Mouse (Mus musculus) Patski (cell line): Measurements from ENCODE around the gene Acap2. TPM values are rescaled to one million over a fixed set of nuclear protein-coding genes. Genes with fewer than 3 reads are reported as not detected.

Source experiments
- ATAC-seq: fragments of 100-300 bp; one replicate; pipeline ENCODE4 v1.8.0; 2021
- CTCF ChIA-PET: fragments of 350-600 bp; sonication (Branson Sonifier 250); formaldehyde crosslinking; loops from one replicate; lab custom pipeline; 2022; ENCODE audit warnings: inconsistent platforms; lab: Charles Lee
- POLR2A ChIA-PET: fragments of 350-600 bp; sonication (Branson Sonifier 250); formaldehyde crosslinking; loops from one replicate; lab custom pipeline; 2022; ENCODE audit warnings: antibody characterized with exemption, inconsistent platforms; lab: Charles Lee
- DNase-seq: peaks from one replicate; pipeline ENCODE4 v3.0.0-alpha.2; 2011; ENCODE audit warnings: low read depth, low spot score
- H3K27me3 ChIP-seq: fragments of 371-371 bp; one replicate; pipeline ENCODE4 v1.5.1; 2021
- CTCF ChIP-seq: fragments of 100-300 bp; IDR thresholded peaks from one replicate; pipeline ENCODE4 v1.5.1; 2021
- in situ Hi-C: fragments of 300-500 bp; cut with MboI; formaldehyde crosslinking; loops from 3 replicates; pipeline ENCODE4 v1.11.1; 2018; ENCODE audit warnings: low pct_unique_long_range_greater_than_20kb, mixed read lengths
- polyA plus RNA-seq: library from polyadenylated mRNA; unstranded; gene quantifications from one replicate; pipeline ENCODE4 v1.2.3, GENCODE M21; 2021

Acap2 gene
- polyA plus RNA-seq, 1 experiment from 2014 or later: 38.4 TPM

DNA sequence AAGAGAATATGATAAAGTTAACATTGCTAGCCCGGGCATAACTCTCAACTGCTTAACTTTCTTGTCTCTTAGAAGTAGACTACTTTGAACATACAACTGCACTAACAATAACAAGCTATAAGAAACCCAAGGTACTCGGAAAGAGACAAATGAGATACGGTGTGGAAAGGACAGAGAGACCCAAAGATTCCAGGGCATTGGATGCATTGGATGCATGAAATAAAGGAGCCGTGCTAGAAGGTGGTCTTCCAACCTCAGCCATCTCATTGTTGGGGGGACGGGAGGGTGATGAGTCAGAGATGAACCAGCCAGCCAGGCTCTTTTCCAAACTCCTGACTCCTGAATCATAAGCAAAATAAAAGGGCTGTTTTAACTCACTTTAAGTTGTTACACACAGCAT lies 11.8 kb downstream of the Acap2 start:
- no peak for ATAC-seq
- in situ Hi-C loops: no loop called here
- POLR2A ChIA-PET: interaction anchor here (0.5 kb wide), 1 partner anchor 1468 kb away, joined by 3 read pairs; no protein-coding TSS in a partner anchor
- no peaks in the 10 kb centered on the region for H3K27me3 ChIP-seq
- DNase-seq: no peak
- TF ChIP-seq CTCF: no peak
- CTCF ChIA-PET: no interaction called here

DNA sequence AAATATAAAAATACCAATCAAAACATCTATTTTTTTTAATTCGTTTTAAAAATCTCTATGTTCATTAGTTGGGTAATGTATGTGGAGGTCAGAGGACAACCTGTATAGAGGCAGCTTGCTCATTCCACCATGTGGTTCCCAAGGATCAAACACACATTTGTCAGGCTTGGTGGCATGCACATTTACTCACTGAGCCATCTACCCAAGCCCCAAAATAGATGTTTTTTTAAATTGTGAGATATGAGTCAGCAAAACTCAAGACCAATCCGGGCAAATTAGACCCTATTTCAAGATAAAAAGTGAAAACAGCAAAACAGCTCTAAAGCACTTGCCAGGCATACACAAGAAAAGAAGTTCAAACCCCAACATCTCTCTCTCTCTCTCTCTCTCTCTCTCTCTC lies 12.2 kb downstream of the Acap2 start:
- in situ Hi-C loops: no loop called here
- CTCF ChIA-PET: no interaction called here
- DNase-seq (no peak), ATAC-seq (no peak)
- H3K27me3 ChIP-seq: no peaks in the 10 kb centered on the region
- POLR2A ChIA-PET: no interaction called here
- TF ChIP-seq CTCF: no peak

DNA sequence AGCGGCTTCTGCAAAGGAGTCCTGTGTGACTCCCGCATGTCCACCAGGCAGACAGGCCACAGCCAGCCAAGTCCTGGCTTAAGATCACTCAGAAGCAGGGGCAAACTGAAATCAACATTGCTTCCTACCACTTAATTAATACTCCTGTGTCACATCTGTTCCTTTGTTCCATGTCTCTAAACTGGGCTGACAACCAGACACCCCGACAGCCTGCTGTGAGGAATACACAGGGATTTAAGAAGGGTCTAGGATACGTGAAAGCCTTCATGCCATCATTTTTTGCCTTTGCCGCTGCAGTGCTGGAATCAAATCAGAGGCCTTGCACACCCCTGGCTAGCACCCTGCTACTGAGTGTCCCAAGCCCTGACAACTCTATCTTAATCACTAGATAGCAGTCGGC lies 12.8 kb downstream of the Acap2 start:
- DNase-seq: no peak
- ChIA-PET POLR2A (no interaction called here), CTCF (no interaction called here)
- in situ Hi-C loops: no loop called here
- no peaks in the 10 kb centered on the region for H3K27me3 ChIP-seq
- no peak for TF ChIP-seq CTCF
- no peak for ATAC-seq

- no peaks in the 10 kb centered on the region for H3K27me3 ChIP-seq
- CTCF ChIA-PET: interaction anchor here (1.0 kb wide), 1 partner anchor 10 kb away, joined by 3 read pairs; no protein-coding TSS in a partner anchor
- POLR2A ChIA-PET: no interaction called here
- no peak for TF ChIP-seq CTCF
- DNase-seq: no peak
- in situ Hi-C loops: no loop called here
- no peak for ATAC-seq
These were observed 13.9 kb downstream of the Acap2 start for GRCm38 (mm10) chr16:31187192-31187591.

GRCm38 (mm10) chr16:31185757-31186156 lies 15.3 kb downstream of the Acap2 start:
- no peak for ATAC-seq
- no peak for TF ChIP-seq CTCF
- ChIA-PET POLR2A (no interaction called here), CTCF (interaction anchor here (1.6 kb wide), 1 partner anchor 14 kb away, joined by 3 read pairs; no protein-coding TSS in a partner anchor)
- no peaks in the 10 kb centered on the region for H3K27me3 ChIP-seq
- no peak for DNase-seq
- in situ Hi-C loops: no loop called here

DNA sequence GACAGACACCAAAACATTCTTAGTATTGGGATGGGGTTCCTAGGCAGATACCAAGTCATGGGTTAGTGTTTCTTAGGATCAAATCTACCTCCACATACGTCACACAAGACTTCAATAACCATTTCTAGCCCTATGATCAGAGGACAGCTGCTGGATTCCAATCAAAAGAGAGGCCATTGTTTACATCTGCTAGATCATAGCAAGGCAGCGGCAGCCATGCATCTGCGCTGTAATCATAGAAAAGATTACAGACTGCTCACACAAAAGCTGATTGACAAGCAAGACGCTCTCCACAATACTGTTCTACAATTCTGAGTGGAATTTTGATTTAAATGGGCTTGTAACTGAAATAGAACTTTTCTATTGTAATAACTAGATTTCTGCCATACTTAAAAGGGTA lies 16.3 kb downstream of the Acap2 start:
- ChIA-PET CTCF (interaction anchor here (1.6 kb wide), 1 partner anchor 15 kb away, joined by 3 read pairs; no protein-coding TSS in a partner anchor), POLR2A (no interaction called here)
- TF ChIP-seq CTCF: no peak
- no peak for ATAC-seq
- H3K27me3 ChIP-seq: no peaks in the 10 kb centered on the region
- in situ Hi-C loops: no loop called here
- DNase-seq: no peak

GRCm38 (mm10) chr16:31182576-31182975 lies 18.5 kb downstream of the Acap2 start:
- POLR2A ChIA-PET: no interaction called here
- TF ChIP-seq CTCF: no peak
- H3K27me3 ChIP-seq: no peaks in the 10 kb centered on the region
- in situ Hi-C loops: no loop called here
- no peak for DNase-seq
- no peak for ATAC-seq
- CTCF ChIA-PET: no interaction called here

- DNase-seq (no peak), ATAC-seq (no peak)
- in situ Hi-C loops: no loop called here
- CTCF ChIA-PET: no interaction called here
- H3K27me3 ChIP-seq: no peaks in the 10 kb centered on the region
- POLR2A ChIA-PET: no interaction called here
- TF ChIP-seq CTCF: no peak
These were observed 20.2 kb downstream of the Acap2 start for GRCm38 (mm10) chr16:31180843-31181242.

DNA sequence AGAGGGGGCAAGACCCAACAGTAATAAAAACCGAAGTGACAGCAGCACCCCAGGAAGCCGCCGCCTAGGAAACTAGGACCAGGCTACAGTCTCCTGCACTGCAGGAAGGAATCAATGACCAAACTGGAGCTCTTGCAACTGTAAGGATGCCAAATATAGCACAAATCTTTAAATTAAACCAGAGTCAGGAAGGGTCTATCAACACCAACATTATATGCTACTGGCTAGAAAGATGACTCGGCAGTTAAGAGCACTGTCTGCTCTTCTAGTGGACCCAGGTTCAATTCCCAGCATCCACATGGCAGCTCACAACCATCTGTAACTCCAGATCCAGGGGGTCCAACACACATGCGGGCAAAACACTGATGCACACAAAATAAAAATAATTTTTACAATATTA lies 21.7 kb downstream of the Acap2 start:
- in situ Hi-C loops: no loop called here
- ATAC-seq: no peak
- TF ChIP-seq CTCF: no peak
- POLR2A ChIA-PET: no interaction called here
- CTCF ChIA-PET: interaction anchor here (1.1 kb wide), 1 partner anchor 33 kb away, joined by 3 read pairs; no protein-coding TSS in a partner anchor
- no peaks in the 10 kb centered on the region for H3K27me3 ChIP-seq
- no peak for DNase-seq

DNA sequence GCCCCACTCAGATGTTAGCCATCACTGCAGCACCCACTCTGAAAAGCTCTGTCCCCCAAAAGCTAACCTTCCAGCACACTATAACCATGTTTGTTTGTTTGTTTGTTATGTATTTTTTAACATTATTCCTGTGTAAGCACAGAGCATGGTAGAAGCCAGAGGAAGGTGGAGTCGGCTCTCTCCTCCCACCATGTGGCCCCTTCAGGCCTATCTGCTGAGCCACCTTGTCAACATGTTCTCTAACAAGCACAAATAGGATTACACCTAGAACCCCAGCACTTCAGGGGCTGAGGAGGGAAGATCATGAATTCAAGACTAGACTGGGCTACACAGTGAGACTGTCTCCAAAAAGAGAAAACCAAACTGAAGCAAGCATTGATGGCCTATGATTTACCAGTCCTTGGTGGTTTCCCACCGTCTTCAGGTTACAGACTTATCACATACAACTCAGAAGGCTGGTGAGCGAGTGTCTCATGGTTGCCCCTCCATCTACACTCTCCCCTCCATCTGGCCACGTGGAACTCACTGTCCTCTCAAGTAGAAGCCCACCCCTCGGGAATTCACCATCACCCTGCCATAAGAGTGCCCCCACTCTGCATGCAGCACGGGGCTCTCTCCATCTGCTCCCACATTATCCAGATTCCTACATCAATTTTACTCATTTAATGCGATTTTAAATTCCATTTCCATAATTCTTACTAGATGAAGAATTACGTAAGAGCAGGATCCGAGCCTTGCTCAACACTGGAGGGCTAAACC lies 26.0 kb downstream of the Acap2 start:
- no peaks in the 10 kb centered on the region for H3K27me3 ChIP-seq
- ATAC-seq (no peak), DNase-seq (no peak)
- in situ Hi-C loops: no loop called here
- ChIA-PET CTCF (no interaction called here), POLR2A (no interaction called here)
- no peak for TF ChIP-seq CTCF

GRCm38 (mm10) chr16:31172229-31172628 lies 28.8 kb downstream of the Acap2 start:
- no peaks in the 10 kb centered on the region for H3K27me3 ChIP-seq
- ATAC-seq (no peak), DNase-seq (no peak)
- POLR2A ChIA-PET: interaction anchor here (0.7 kb wide), 1 partner anchor 119 kb away, joined by 5 read pairs; no protein-coding TSS in a partner anchor
- TF ChIP-seq CTCF: no peak
- in situ Hi-C loops: no loop called here
- CTCF ChIA-PET: no interaction called here

- H3K27me3 ChIP-seq: no peaks in the 10 kb centered on the region
- in situ Hi-C loops: no loop called here
- POLR2A ChIA-PET: no interaction called here
- no peak for TF ChIP-seq CTCF
- no peak for DNase-seq
- CTCF ChIA-PET: no interaction called here
- ATAC-seq: no peak
These were observed 29.6 kb downstream of the Acap2 start for GRCm38 (mm10) chr16:31171418-31171817.
